41 mouse cellular contexts compared by ENCODE assay signal in genomic region chr4:109582523-109582922, GRCm38 (mm10). TPM values are rescaled to one million over a fixed set of nuclear protein-coding genes. Genes with fewer than 3 reads are reported as not detected.
A peak's percentile ranks its signal among the peaks of the same experiment; 100 is the strongest.
DNase-seq lines count a peak whose midpoint lies in the region; ATAC-seq and TF ChIP-seq lines count a peak whose summit lies in the region.
"Had no signal": no experiment of that assay in that cellular context is flagged by ENCODE, and none has a peak within 500 bp of the region (broad histone marks: within the 10 kb centered on the region; RNA-seq: fewer than 3 reads in every experiment).

No protein-coding gene starts in this region.

- H3K36me3 ChIP-seq in kidney, adult 2 months (ENCODE audit: control insufficient read depth, insufficient read depth, low read length) = no peaks in the 10 kb centered on the region
- H3K36me3 ChIP-seq in lung, embryonic 15.5 days = no peaks in the 10 kb centered on the region
- H3K36me3 ChIP-seq in midbrain, embryonic 14.5 days (ENCODE audit: control insufficient read depth, insufficient read depth, low read length) = no peaks in the 10 kb centered on the region
- H3K36me3 ChIP-seq: forebrain, embryonic 12.5 days; limb, embryonic 13.5 days had no signal

- TF ChIP-seq CTCF in kidney, adult 2 months (conservative IDR thresholded peaks at IDR 0.05; ENCODE audit: insufficient read depth, insufficient read length, low read depth, low read length) = no peak

- H3K9ac ChIP-seq in lung, embryonic 15.5 days = no peak overlapping the region
- H3K9ac ChIP-seq in midbrain, embryonic 14.5 days (replicated peaks; ENCODE audit: low read length) = no peak overlapping the region
- H3K9ac ChIP-seq: forebrain, embryonic 12.5 days; forebrain, postnatal 0 days; limb, embryonic 13.5 days had no signal

- peak; percentile 10 for DNase-seq in kidney, adult 2 months
- DNase-seq in kidney, postnatal 14 days = no peak
- no peak for DNase-seq in lung, postnatal 25 days (ENCODE audit: low spot score)
- no peak for DNase-seq in midbrain, embryonic 14.5 days
- DNase-seq in retina, postnatal 1 day = no peak
- DNase-seq: adrenal gland, adult 2 months; adrenal gland, postnatal 36 days; cerebellum, adult 18-20 months; cerebellum, postnatal 10 days; forebrain, postnatal 0 days; heart, postnatal 14 days; lung, adult 18-20 months; lung, postnatal 14 days; right cerebral cortex, adult 18-20 months; spleen, adult 18-20 months; thymus, adult 18-20 months; thymus, postnatal 36 days had no signal

- H3K9me3 ChIP-seq in lung, embryonic 15.5 days = no peaks in the 10 kb centered on the region
- no peaks in the 10 kb centered on the region for H3K9me3 ChIP-seq in midbrain, embryonic 14.5 days (ENCODE audit: control insufficient read depth, low read length)
- H3K9me3 ChIP-seq: forebrain, embryonic 12.5 days; limb, embryonic 13.5 days had no signal

- no peak for TF ChIP-seq POLR2A in kidney, adult 2 months (IDR thresholded peaks at IDR 0.05; ENCODE audit: low read depth, low read length)

- no peaks in the 10 kb centered on the region for H3K27me3 ChIP-seq in kidney, adult 2 months (replicated peaks; ENCODE audit: control insufficient read depth, insufficient read depth, low read length)
- no peaks in the 10 kb centered on the region for H3K27me3 ChIP-seq in lung, embryonic 15.5 days
- no peaks in the 10 kb centered on the region for H3K27me3 ChIP-seq in midbrain, embryonic 14.5 days (ENCODE audit: control insufficient read depth, insufficient read depth, low read length)
- H3K27me3 ChIP-seq: forebrain, embryonic 12.5 days; limb, embryonic 13.5 days had no signal

- H3K27ac ChIP-seq in kidney, adult 2 months (ENCODE audit: insufficient read depth, low read depth, low read length) = peak overlapping the region; percentile 87
- H3K27ac ChIP-seq in lung, embryonic 15.5 days = peak overlapping the region; percentile 15; the same call in 1 of the 2 replicates
- no peak overlapping the region for H3K27ac ChIP-seq in midbrain, embryonic 14.5 days (replicated peaks; ENCODE audit: low read depth, low read length)
- H3K27ac ChIP-seq: forebrain, embryonic 12.5 days; limb, embryonic 13.5 days had no signal

- H3K4me2 ChIP-seq in lung, embryonic 15.5 days = no peak overlapping the region
- H3K4me2 ChIP-seq in midbrain, embryonic 14.5 days (ENCODE audit: low read length) = no peak overlapping the region
- H3K4me2 ChIP-seq: forebrain, embryonic 12.5 days; limb, embryonic 13.5 days had no signal

- peaks cover 9% of the 10 kb centered on the region; the same call in 1 of the 2 replicates for H3K4me1 ChIP-seq in kidney, adult 2 months (ENCODE audit: control insufficient read depth, insufficient read depth, low read length)
- 0 out of 2 replicates have a peak, but pooled peaks cover 9% of the 10 kb centered on the region for H3K4me1 ChIP-seq in lung, embryonic 15.5 days
- no peaks in the 10 kb centered on the region for H3K4me1 ChIP-seq in midbrain, embryonic 14.5 days (ENCODE audit: control insufficient read depth, insufficient read depth, low read length)
- H3K4me1 ChIP-seq: forebrain, embryonic 12.5 days; limb, embryonic 13.5 days; megakaryocyte, embryonic 14.5 days had no signal

- no peak overlapping the region for H3K4me3 ChIP-seq in kidney, adult 2 months (ENCODE audit: insufficient read depth, low read depth, low read length)
- no peak overlapping the region for H3K4me3 ChIP-seq in lung, embryonic 15.5 days
- no peak overlapping the region for H3K4me3 ChIP-seq in midbrain, embryonic 14.5 days (replicated peaks; ENCODE audit: low read depth, low read length)
- H3K4me3 ChIP-seq: erythroblast, embryonic 14.5 days; forebrain, embryonic 12.5 days; limb, embryonic 13.5 days; megakaryocyte, embryonic 14.5 days had no signal

- 81% methylated on average over 4 of the region's 4 CpGs for WGBS in kidney, adult 2 months
- 76% methylated on average over 4 of the region's 4 CpGs for WGBS in lung, embryonic 15.5 days
- WGBS in midbrain, embryonic 14.5 days = 84% methylated on average over 4 of the region's 4 CpGs

- no peak; the same call in 1 of the 2 replicates for ATAC-seq in lung, embryonic 15.5 days (ENCODE audit: borderline replicate concordance, extremely low read depth, low FRiP score, low TSS enrichment)
- peak; percentile 76 for ATAC-seq in erythroblast, adult 5-6 weeks (replicated peaks; ENCODE audit: low FRiP score, poor library complexity, severe bottlenecking)
- ATAC-seq in megakaryocyte-erythroid progenitor cell, adult 5-6 weeks (replicated peaks; ENCODE audit: low FRiP score, low TSS enrichment, poor library complexity, severe bottlenecking) = 0 out of 2 replicates have a peak, but pooled peaks have one; percentile 50
- ATAC-seq in midbrain, embryonic 14.5 days (ENCODE audit: low FRiP score, low TSS enrichment) = no peak
- ATAC-seq: forebrain, postnatal 0 days; hindbrain, embryonic 16.5 days; midbrain, embryonic 16.5 days had no signal

RNA-seq across cellular contexts. Expression of gene 4930522H14Rik, which starts 51.4 kb away (rescaled TPM):
- not detected in 2 replicates for polyA plus RNA-seq in kidney, adult 2 months (2012; rRNA removed)
- polyA plus RNA-seq in lung, embryonic 15.5 days (2015; fragmentation: Nextera tagmentation; extraction: Ambion mirVana) = not detected in 2 replicates
- total RNA-seq in erythroblast, adult 5-6 weeks (2015; ENCODE audit: low replicate concordance) = not detected in 2 replicates
- not detected in 2 replicates for total RNA-seq in erythroblast, adult 5-6 weeks (2017; ENCODE audit: low replicate concordance)
- not detected in 2 replicates for total RNA-seq in megakaryocyte-erythroid progenitor cell, adult 5-6 weeks (2014; fragmentation: Nextera tagmentation)
- total RNA-seq in megakaryocyte-erythroid progenitor cell, adult 5-6 weeks (2017) = not detected in 2 replicates
- not detected in 2 replicates for polyA plus RNA-seq in midbrain, embryonic 14.5 days (2014; fragmentation: Nextera tagmentation; extraction: Ambion mirVana)
- total RNA-seq: adrenal gland, adult 2 months; adrenal gland, postnatal 36 days; gastrocnemius, adult 8-10 months; gastrocnemius, postnatal 4 days; heart, adult 8-10 months; heart, postnatal 14 days; layer of hippocampus, adult 8-10 months; layer of hippocampus, postnatal 25 days; left cerebral cortex, adult 8-10 months; left cerebral cortex, postnatal 36 days; neutrophil, adult 5-6 weeks had no signal
- polyA plus RNA-seq: adrenal gland, adult 2 months; brain, embryonic 14.5 days; cortical plate, adult 2 months; erythroblast, embryonic 14.5 days; forebrain, embryonic 12.5 days; forebrain, postnatal 0 days; heart, embryonic 14.5 days; hindbrain, embryonic 11.5 days; hindbrain, embryonic 16.5 days; intestine, embryonic 14.5 days; limb, embryonic 13.5 days; midbrain, embryonic 16.5 days; neural tube, embryonic 11.5 days; stomach, embryonic 16.5 days had no signal

Comparison
In these comparisons a context has a peak if more than half of its experiments do, and no peak if none do; other contexts are left out.
1. ATAC-seq: peak in erythroblast, adult 5-6 weeks (single experiment) and megakaryocyte-erythroid progenitor cell, adult 5-6 weeks (single experiment); none in lung, embryonic 15.5 days (single experiment) and midbrain, embryonic 14.5 days (single experiment).